Mouse (Mus musculus) cerebellum, adult 18-20 months (tissue): ENCODE measurements around the gene Wdr74.

ENCODE experiments used
- DNase-seq, 2 experiments: peaks; one replicate each; pipeline ENCODE4 v3.0.0; 2021

Gene Wdr74

GRCm38 (mm10) chr19:8735389-8736159, at the start of gene Wdr74:
Gene Wdr74, plus strand, starts transcription at chr19:8735827.
- peak; percentile 92 to 96 for DNase-seq

GRCm38 (mm10) chr19:8691871-8692539, 43.6 kb upstream of the Wdr74 start:
- no peak for DNase-seq

- no peak for DNase-seq
Observed at GRCm38 (mm10) chr19:8692740-8693139, 42.9 kb upstream of the Wdr74 start.

- peak in 1 of 2 experiments; percentile 7 for DNase-seq
Observed at GRCm38 (mm10) chr19:8695330-8695729, 40.3 kb upstream of the Wdr74 start.

GRCm38 (mm10) chr19:8699652-8700051, 36.0 kb upstream of the Wdr74 start:
- DNase-seq: no peak

- DNase-seq: no peak
Observed at GRCm38 (mm10) chr19:8702458-8702857, 33.2 kb upstream of the Wdr74 start.

- no peak for DNase-seq
Observed at GRCm38 (mm10) chr19:8703571-8703970, 32.1 kb upstream of the Wdr74 start.

GRCm38 (mm10) chr19:8705026-8705708, 30.5 kb upstream of the Wdr74 start:
- DNase-seq: no peak

- no peak for DNase-seq
Observed at GRCm38 (mm10) chr19:8706132-8706667, 29.4 kb upstream of the Wdr74 start.

GRCm38 (mm10) chr19:8706930-8707329, 28.7 kb upstream of the Wdr74 start:
- no peak for DNase-seq

GRCm38 (mm10) chr19:8708954-8709353, 26.7 kb upstream of the Wdr74 start:
- no peak for DNase-seq

GRCm38 (mm10) chr19:8710057-8710456, 25.6 kb upstream of the Wdr74 start:
- no peak for DNase-seq

GRCm38 (mm10) chr19:8711506-8711905, 24.1 kb upstream of the Wdr74 start:
- no peak for DNase-seq

GRCm38 (mm10) chr19:8711949-8712869, 23.4 kb upstream of the Wdr74 start:
- no peak for DNase-seq

GRCm38 (mm10) chr19:8712870-8713305, 22.7 kb upstream of the Wdr74 start:
- peak; percentile 31 to 48 for DNase-seq

GRCm38 (mm10) chr19:8713306-8713996, 22.2 kb upstream of the Wdr74 start:
- peak; percentile 92 to 94 for DNase-seq

- no peak for DNase-seq
Observed at GRCm38 (mm10) chr19:8713997-8714652, 21.5 kb upstream of the Wdr74 start.

GRCm38 (mm10) chr19:8714653-8715481, 20.8 kb upstream of the Wdr74 start:
- DNase-seq: no peak

GRCm38 (mm10) chr19:8715868-8716766, 19.5 kb upstream of the Wdr74 start:
- DNase-seq: no peak
